Mouse (Mus musculus) lung, embryonic 14.5 days (tissue): Measurements from ENCODE around the gene Gm21974. TPM values are rescaled to one million over a fixed set of nuclear protein-coding genes. Genes with fewer than 3 reads are reported as not detected.

Source experiments
- ATAC-seq: fragments of 200-750 bp; cut with Nextera tagmentation; 2 replicates; pipeline ENCODE4 v1.8.0; 2017; ENCODE audit warnings: mild to moderate bottlenecking, moderate TSS enrichment, moderate library complexity; ENCODE audit not compliant: insufficient read depth
- DNase-seq: peaks from one replicate; pipeline ENCODE4 v3.0.0-alpha.2; 2015
- H3K27ac ChIP-seq: fragments of 300-500 bp; sonication (generic); 2 replicates; pipeline ENCODE4 v1.5.1; 2014; ENCODE audit warnings: low read depth, mild to moderate bottlenecking, moderate library complexity
- H3K27me3 ChIP-seq: fragments of 300-500 bp; sonication (generic); 2 replicates; pipeline ENCODE4 v1.6.1; 2014; ENCODE audit warnings: low read length, control low read depth; ENCODE audit not compliant: insufficient read depth
- H3K36me3 ChIP-seq: fragments of 300-500 bp; sonication (generic); 2 replicates; pipeline ENCODE4 v1.6.1; 2014; ENCODE audit warnings: control low read depth; ENCODE audit not compliant: insufficient read depth
- H3K4me1 ChIP-seq: fragments of 300-500 bp; sonication (generic); 2 replicates; pipeline ENCODE4 v1.6.1; 2014; ENCODE audit warnings: antibody characterized with exemption, control low read depth; ENCODE audit not compliant: insufficient read depth
- H3K4me2 ChIP-seq: fragments of 300-500 bp; sonication (generic); 2 replicates; pipeline ENCODE4 v1.6.1; 2014; ENCODE audit warnings: mild to moderate bottlenecking
- H3K4me3 ChIP-seq: fragments of 300-500 bp; sonication (generic); 2 replicates; pipeline ENCODE4 v1.5.1; 2014; ENCODE audit warnings: low read depth, low read length
- H3K9ac ChIP-seq: fragments of 300-500 bp; sonication (generic); 2 replicates; pipeline ENCODE4 v1.6.1; 2014
- H3K9me3 ChIP-seq: fragments of 300-500 bp; sonication (generic); 2 replicates; pipeline ENCODE4 v1.6.1; 2016; ENCODE audit warnings: low read depth, low read length, control low read depth
- CTCF ChIP-seq: IDR thresholded peaks from 2 replicates; pipeline ENCODE4 v1.5.1; 2016; ENCODE audit warnings: antibody characterized with exemption, low read depth
- WGBS: fragments of 180-500 bp; shearing (Covaris S2); extraction: QIAGEN DNeasy Blood & Tissue Kit; methylation state at CpG from one replicate; pipeline ENCODE4 v1.1.7; 2014; 5-methylcytosine and 5-hydroxymethylcytosine counted together
- polyA plus RNA-seq: library from polyadenylated mRNA; unstranded; fragments of >200 nt; fragmentation: Nextera tagmentation; extraction: Ambion mirVana; gene quantifications from 2 replicates; pipeline ENCODE4 v1.2.1, GENCODE M21; 2014

The Gm21974 gene
- polyA plus RNA-seq, 1 experiment from 2014 or later: not detected

- no peaks in the 10 kb centered on the region for H3K9me3 ChIP-seq
- H3K4me1 ChIP-seq: peaks cover 6% of the 10 kb centered on the region
- WGBS: 25% methylated on average over 13 of the region's 13 CpGs
- H3K4me3 ChIP-seq: no peak overlapping the region
- H3K4me2 ChIP-seq: peak overlapping the region; percentile 40
- H3K27ac ChIP-seq: peak overlapping the region; percentile 85
- H3K36me3 ChIP-seq: no peaks in the 10 kb centered on the region
- TF ChIP-seq CTCF: 0 out of 2 replicates have a peak, but pooled peaks have one; percentile 3
- no peak for ATAC-seq
- H3K9ac ChIP-seq: no peak overlapping the region
- peaks cover 5% of the 10 kb centered on the region; the same call in 1 of the 2 replicates for H3K27me3 ChIP-seq
- peak; percentile 69 for DNase-seq
Observed at GRCm38 (mm10) chr7:127932273-127933031, 37.2 kb upstream of the Gm21974 start.

DNA sequence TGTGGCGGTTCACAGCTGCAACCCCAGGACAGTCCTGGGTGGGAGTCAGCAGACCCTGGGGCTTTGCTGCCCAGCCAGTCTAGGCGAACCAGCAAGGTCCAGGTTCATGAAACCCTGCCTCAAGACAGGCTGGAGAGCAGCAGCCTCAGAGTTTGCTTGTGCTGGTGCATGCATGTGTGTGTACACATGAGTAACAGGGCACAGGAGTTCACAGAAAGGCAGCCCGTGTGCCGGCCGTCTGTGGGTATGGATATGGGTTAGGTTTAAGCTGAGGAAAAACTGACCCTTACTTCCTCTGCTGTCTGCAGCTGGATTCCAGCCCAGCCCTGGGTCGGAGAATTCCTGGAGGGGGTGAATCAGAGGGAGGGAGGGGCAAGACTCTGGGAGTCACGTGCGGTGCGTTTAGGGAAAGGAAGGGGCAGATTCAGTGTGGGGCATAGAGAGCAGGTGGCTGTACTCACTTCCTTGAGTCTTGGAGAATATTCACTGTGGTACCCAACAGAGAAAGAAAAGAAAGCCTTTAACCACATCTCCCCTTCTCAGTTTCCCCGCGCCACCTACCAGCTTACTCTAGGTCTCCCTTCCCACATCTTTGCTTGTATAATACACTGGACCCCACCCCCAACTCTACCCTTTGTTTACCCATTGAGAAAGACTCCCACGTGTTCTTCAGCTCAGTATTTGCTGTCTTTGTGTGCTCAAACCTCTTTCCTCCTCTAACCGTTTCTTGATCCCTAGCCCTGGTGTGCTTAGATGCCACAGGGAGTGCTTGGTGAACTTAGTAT lies 36.3 kb upstream of the Gm21974 start:
- no peaks in the 10 kb centered on the region for H3K9me3 ChIP-seq
- H3K27me3 ChIP-seq: peaks cover 5% of the 10 kb centered on the region; the same call in 1 of the 2 replicates
- peak overlapping the region; percentile 85 for H3K27ac ChIP-seq
- peak overlapping the region; percentile 10; the same call in 1 of the 2 replicates for H3K4me3 ChIP-seq
- 25% methylated on average over 13 of the region's 13 CpGs for WGBS
- no peak for TF ChIP-seq CTCF
- H3K4me1 ChIP-seq: peaks cover 6% of the 10 kb centered on the region
- peak overlapping the region; percentile 40 for H3K4me2 ChIP-seq
- peaks cover 6% of the 10 kb centered on the region for H3K36me3 ChIP-seq
- ATAC-seq: no peak
- peak overlapping the region; percentile 11; the same call in 1 of the 2 replicates for H3K9ac ChIP-seq
- DNase-seq: peak; percentile 72

GRCm38 (mm10) chr7:127930636-127931035 lies 35.4 kb upstream of the Gm21974 start:
- Histone ChIP-seq H3K27ac (peak overlapping the region; percentile 56; the same call in 1 of the 2 replicates), H3K9me3 (no peaks in the 10 kb centered on the region), H3K4me1 (peaks cover 6% of the 10 kb centered on the region), H3K4me2 (peak overlapping the region; percentile 57), H3K4me3 (no peak overlapping the region), H3K36me3 (peaks cover 15% of the 10 kb centered on the region), H3K27me3 (peaks cover 5% of the 10 kb centered on the region; the same call in 1 of the 2 replicates), H3K9ac (no peak overlapping the region)
- TF ChIP-seq CTCF: no peak
- DNase-seq (no peak), ATAC-seq (no peak)
- WGBS: 62% methylated on average over 5 of the region's 5 CpGs

GRCm38 (mm10) chr7:127929923-127930322 lies 34.7 kb upstream of the Gm21974 start, which contains the start of gene Prss8:
Prss8 (minus strand) TSS chr7:127930104.
- Histone ChIP-seq H3K9ac (peak within 1 kb of the TSS; percentile 54), H3K36me3 (peaks cover 22% of the 10 kb centered on the region), H3K9me3 (no peaks in the 10 kb centered on the region), H3K4me3 (peak within 1 kb of the TSS; percentile 42), H3K4me1 (peaks cover 6% of the 10 kb centered on the region), H3K27me3 (peaks cover 5% of the 10 kb centered on the region; the same call in 1 of the 2 replicates), H3K27ac (peak within 1 kb of the TSS; percentile 74), H3K4me2 (peak within 1 kb of the TSS; percentile 57)
- TF ChIP-seq CTCF: no peak
- WGBS: 9% methylated on average over 6 of the region's 6 CpGs
- no peak for ATAC-seq
- peak; percentile 69 for DNase-seq

- H3K4me2 ChIP-seq: peak overlapping the region; percentile 57
- peak; percentile 20; the same call in 1 of the 2 replicates for TF ChIP-seq CTCF
- H3K4me3 ChIP-seq: peak overlapping the region; percentile 42
- peaks cover 35% of the 10 kb centered on the region for H3K36me3 ChIP-seq
- DNase-seq (no peak), ATAC-seq (no peak)
- peaks cover 12% of the 10 kb centered on the region for H3K4me1 ChIP-seq
- H3K27me3 ChIP-seq: peaks cover 5% of the 10 kb centered on the region; the same call in 1 of the 2 replicates
- 40% methylated on average over 5 of the region's 5 CpGs for WGBS
- no peaks in the 10 kb centered on the region for H3K9me3 ChIP-seq
- H3K9ac ChIP-seq: peak overlapping the region; percentile 54; the same call in 1 of the 2 replicates
- peak overlapping the region; percentile 74 for H3K27ac ChIP-seq
Observed at GRCm38 (mm10) chr7:127928596-127928995, 33.3 kb upstream of the Gm21974 start.

GRCm38 (mm10) chr7:127927726-127928125 lies 32.5 kb upstream of the Gm21974 start:
- Histone ChIP-seq H3K27ac (no peak overlapping the region), H3K9ac (no peak overlapping the region), H3K36me3 (peaks cover 44% of the 10 kb centered on the region), H3K4me1 (peaks cover 18% of the 10 kb centered on the region), H3K4me3 (peak overlapping the region; percentile 42), H3K9me3 (no peaks in the 10 kb centered on the region), H3K4me2 (peak overlapping the region; percentile 57), H3K27me3 (peaks cover 5% of the 10 kb centered on the region; the same call in 1 of the 2 replicates)
- DNase-seq (no peak), ATAC-seq (no peak)
- WGBS: 74% methylated on average over 11 of the region's 11 CpGs
- TF ChIP-seq CTCF: no peak
